Mouse (Mus musculus) gastrocnemius, adult 2 months (tissue): Measurements from ENCODE around the gene Ttc38. TPM values are rescaled to one million over a fixed set of nuclear protein-coding genes. Genes with fewer than 3 reads are reported as not detected.
A peak's percentile ranks its signal among the peaks of the same experiment; 100 is the strongest.

Experiments
- DNase-seq: peaks from one replicate; pipeline ENCODE4 v3.0.0; 2022
- H3K27ac ChIP-seq: fragments of 200-600 bp; 2 replicates; pipeline ENCODE4 v1.8.1; 2022; ENCODE audit warnings: mild to moderate bottlenecking
- H3K4me3 ChIP-seq: fragments of 200-600 bp; 2 replicates; pipeline ENCODE4 v1.8.1; 2022; ENCODE audit warnings: mild to moderate bottlenecking, moderate library complexity
- CTCF ChIP-seq: fragments of 200-600 bp; IDR thresholded peaks from 2 replicates; pipeline ENCODE4 v1.8.1; 2022; ENCODE audit warnings: antibody characterized with exemption, mild to moderate bottlenecking, moderate library complexity
- intact Hi-C: fragments of 180-260 bp; cut with DNase I; formaldehyde crosslinking; loops from one replicate; pipeline ENCODE4 v1.15.1; 2025
- total RNA-seq, 2 experiments: library from RNA; stranded (reverse); gene quantifications; 2 replicates each; pipeline ENCODE4 v1.2.3; 2021

Gene Ttc38
- total RNA-seq, 2 experiments from 2014 or later = 3.4 to 6.0 TPM

DNA sequence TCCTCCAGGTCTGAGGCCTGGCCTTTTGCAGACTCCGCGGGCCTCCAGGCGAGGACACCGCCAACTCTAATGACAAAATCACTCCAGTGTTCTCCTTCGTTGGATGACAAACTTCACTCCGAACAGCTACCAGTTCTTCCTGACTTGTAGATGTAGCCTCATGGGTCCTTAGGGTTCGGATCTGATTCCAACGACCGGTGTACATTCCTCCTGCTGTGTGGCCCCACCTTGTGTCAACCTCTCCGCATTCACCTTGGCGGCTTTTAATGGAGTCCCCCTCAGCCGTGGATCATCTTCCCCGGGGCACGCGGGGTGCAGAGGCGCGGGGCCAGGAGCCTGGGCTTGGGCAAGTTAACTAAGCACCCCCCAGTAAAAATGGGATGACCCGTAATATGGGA lies 47.4 kb downstream of the Ttc38 start:
- DNase-seq = peak; percentile 66
- TF ChIP-seq CTCF = no peak
- intact Hi-C loops = loop anchor here (5.0 kb wide), 1 partner anchor 67 kb away; the partner anchor contains the start of gene Cdpf1
- peak overlapping the region; percentile 83 for H3K4me3 ChIP-seq
- peak overlapping the region; percentile 98 for H3K27ac ChIP-seq

GRCm38 (mm10) chr15:85885606-85886005 lies 53.5 kb downstream of the Ttc38 start:
- no peak overlapping the region for H3K4me3 ChIP-seq
- peak; percentile 78 for DNase-seq
- intact Hi-C loops = no loop called here
- TF ChIP-seq CTCF = no peak
- H3K27ac ChIP-seq = peak overlapping the region; percentile 78

DNA sequence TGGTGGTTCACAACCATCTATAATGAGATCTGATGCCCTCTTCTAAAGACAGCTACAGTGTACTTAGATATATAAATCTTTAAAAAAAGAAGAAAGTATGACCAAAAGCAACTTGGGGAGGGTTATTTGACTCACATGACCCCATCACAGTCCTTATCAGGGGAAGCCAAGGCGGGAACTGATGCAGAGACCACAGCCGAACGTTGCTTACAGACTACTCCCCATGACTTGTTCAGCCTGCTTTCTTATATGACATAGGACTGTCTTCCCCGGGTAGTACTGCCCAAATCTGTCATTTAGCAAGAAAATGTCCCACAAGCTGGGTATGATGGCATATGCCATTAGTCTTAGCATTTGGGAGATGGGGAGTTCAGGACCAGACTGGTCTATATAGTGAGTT lies 57.1 kb downstream of the Ttc38 start:
- TF ChIP-seq CTCF = no peak
- intact Hi-C loops = no loop called here
- DNase-seq = no peak
- H3K27ac ChIP-seq = no peak overlapping the region
- H3K4me3 ChIP-seq = no peak overlapping the region

DNA sequence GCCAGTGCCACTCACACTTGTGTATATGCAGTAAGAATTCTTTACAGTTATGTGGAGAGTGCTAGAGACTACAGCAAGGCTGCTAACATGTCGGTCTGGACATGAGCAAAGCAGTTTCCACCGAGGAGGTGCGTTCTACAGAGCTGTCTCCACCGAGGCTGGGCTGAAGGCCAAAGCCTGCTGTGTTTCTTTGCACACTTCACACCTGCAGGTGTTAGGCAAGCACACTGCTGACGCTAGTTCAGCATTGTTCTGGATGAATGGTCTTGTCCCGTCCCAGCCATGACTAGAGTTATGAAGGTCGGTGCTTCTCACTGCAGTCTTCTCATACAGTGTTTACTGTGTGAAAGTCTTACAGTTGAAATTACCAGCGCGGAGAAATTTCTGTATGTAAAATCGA lies 59.9 kb downstream of the Ttc38 start:
- intact Hi-C loops = no loop called here
- no peak for DNase-seq
- no peak for TF ChIP-seq CTCF
- Histone ChIP-seq H3K27ac (no peak overlapping the region), H3K4me3 (no peak overlapping the region)

GRCm38 (mm10) chr15:85892498-85893118 lies 60.5 kb downstream of the Ttc38 start:
- no peak for TF ChIP-seq CTCF
- Histone ChIP-seq H3K4me3 (no peak overlapping the region), H3K27ac (no peak overlapping the region)
- intact Hi-C loops = no loop called here
- no peak for DNase-seq

DNA sequence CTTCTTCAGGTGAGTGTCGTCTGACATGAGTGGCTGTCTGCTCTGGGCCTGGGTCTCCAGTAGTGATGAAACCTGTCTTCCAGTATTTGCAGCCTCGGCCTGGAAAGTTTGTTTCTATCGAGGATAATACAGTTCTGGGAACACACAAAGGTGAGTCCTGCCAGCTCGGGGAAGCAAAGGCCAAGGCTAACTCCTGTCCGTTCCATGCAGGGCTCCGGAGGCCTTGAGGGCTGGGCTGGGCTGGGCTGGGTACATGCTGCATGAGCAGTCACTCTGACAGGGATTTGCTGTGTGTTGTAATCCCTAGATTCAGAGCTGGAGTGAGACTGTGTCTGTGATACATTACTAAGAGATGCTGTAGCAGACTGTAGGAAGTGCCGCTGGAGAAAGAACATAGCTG lies 61.8 kb downstream of the Ttc38 start:
- no peak for TF ChIP-seq CTCF
- Histone ChIP-seq H3K4me3 (no peak overlapping the region), H3K27ac (no peak overlapping the region)
- intact Hi-C loops = no loop called here
- no peak for DNase-seq

DNA sequence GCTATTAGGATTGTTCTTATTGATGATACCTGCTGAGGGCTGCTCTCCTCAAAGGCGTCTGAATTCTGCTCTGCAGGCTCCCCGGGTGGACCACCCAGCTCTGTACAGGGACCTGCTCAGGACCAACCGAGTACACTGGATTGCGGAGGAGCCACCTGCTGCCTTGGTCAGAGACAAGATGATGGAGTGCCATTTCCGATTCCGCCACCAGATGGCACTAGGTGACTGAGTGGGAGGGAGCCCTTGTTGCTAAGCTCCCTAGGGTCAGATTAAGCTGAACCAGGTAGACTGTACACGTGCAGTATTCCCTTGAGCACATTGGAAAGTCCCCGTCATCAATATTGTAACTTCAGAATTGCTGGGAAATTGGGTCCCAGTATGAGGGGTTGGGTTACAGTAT lies 64.2 kb downstream of the Ttc38 start:
- DNase-seq = peak; percentile 79
- intact Hi-C loops = loop anchor here (1.0 to 2.0 kb wide), 3 partner anchors 139 to 239 kb away; no protein-coding TSS in a partner anchor
- H3K4me3 ChIP-seq = no peak overlapping the region
- peak; percentile 89 for TF ChIP-seq CTCF
- no peak overlapping the region for H3K27ac ChIP-seq

DNA sequence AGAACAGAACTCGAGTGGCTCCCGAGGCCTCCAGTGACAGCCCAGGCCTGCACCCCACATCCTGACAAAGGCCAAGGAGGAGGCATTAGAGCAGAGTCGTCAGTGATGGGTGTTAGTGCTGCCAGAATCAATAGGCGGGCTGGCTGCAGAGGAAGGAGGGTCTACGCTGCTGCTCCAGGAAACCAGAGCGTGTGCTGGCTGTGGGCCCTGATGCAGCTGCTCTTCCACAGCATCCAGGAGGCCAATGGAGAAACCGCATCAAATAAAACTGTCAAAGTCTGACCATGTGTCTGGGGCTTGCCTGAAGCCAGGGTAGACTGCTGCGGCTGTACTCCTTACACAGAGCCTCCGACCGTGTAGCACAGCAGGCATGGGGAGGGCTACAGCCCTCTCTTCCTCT lies 65.0 kb downstream of the Ttc38 start:
- no peak overlapping the region for H3K27ac ChIP-seq
- intact Hi-C loops = loop anchor here (2.0 kb wide), 1 partner anchor 238 kb away; no protein-coding TSS in a partner anchor
- no peak for TF ChIP-seq CTCF
- no peak for DNase-seq
- H3K4me3 ChIP-seq = no peak overlapping the region

GRCm38 (mm10) chr15:85899396-85899795 lies 67.3 kb downstream of the Ttc38 start:
- H3K4me3 ChIP-seq = no peak overlapping the region
- TF ChIP-seq CTCF = no peak
- no peak for DNase-seq
- intact Hi-C loops = no loop called here
- H3K27ac ChIP-seq = no peak overlapping the region

DNA sequence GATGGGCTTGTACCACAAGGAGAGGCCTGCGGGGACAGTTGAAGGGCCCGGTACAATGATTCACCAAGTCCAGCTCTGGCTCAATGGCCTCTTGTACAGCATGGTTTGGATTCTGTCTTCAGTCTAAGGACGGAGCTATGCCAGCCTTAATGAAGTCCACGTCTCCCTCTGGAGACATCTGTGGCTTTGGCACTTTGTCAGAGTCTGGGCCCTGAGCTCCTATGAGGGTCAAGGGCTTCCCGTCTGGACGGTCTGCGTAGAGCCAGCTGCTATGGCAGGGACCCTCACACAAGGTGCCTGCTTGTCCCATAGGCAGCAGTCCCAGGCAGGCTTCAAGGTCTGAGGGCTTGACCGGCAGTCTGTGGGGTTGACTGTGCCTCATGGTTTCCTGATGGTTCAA lies 68.2 kb downstream of the Ttc38 start:
- intact Hi-C loops = no loop called here
- DNase-seq = no peak
- H3K27ac ChIP-seq = no peak overlapping the region
- no peak overlapping the region for H3K4me3 ChIP-seq
- TF ChIP-seq CTCF = no peak

- intact Hi-C loops = no loop called here
- no peak overlapping the region for H3K4me3 ChIP-seq
- H3K27ac ChIP-seq = no peak overlapping the region
- no peak for DNase-seq
- no peak for TF ChIP-seq CTCF
Observed at GRCm38 (mm10) chr15:85900801-85901200, 68.7 kb downstream of the Ttc38 start.

DNA sequence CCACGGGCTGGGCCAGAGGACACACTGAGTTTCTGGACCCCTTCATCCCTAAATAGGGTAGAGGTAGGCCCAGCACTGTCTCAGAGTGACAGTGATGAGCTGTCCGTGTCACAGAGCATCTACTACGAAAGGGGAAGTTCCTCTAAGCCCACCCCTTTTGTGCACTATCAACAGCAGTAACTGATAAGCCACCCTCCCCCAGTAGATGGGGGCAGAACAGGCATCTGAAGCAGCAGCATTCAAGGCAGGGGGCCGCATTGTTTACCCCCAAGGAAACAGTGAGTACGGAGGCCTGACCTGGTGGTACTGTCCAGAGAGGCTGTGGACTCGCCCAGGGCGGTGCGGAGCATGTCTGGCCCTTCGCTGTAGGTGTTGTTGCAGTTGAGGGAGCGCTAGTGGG lies 70.4 kb downstream of the Ttc38 start:
- H3K4me3 ChIP-seq = no peak overlapping the region
- intact Hi-C loops = no loop called here
- DNase-seq = no peak
- H3K27ac ChIP-seq = no peak overlapping the region
- no peak for TF ChIP-seq CTCF

DNA sequence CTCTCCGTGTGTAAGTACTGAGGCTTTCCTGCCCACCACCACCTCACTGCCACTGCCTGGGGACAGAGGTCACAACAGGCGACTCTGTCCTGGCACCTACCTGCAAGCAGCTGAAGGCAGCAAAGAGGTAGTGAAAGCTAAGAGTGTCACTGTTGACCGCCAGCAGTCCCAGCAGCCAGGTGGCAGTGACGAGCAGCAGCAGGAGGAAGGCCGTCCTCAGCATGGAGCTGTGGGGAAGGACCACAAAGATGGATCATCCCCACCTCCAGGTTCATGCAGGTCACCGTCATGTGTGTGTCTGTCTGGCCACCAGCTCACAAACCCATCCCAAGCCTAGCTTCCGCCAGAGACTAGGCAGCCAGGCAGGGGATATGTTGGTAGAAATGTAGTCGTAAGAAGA lies 71.7 kb downstream of the Ttc38 start:
- H3K4me3 ChIP-seq = no peak overlapping the region
- intact Hi-C loops = no loop called here
- DNase-seq = no peak
- peak; percentile 45 for TF ChIP-seq CTCF
- no peak overlapping the region for H3K27ac ChIP-seq

Other genes starting within 250 kb of the Ttc38 start
- gene Wnt7b, start 249.8 kb upstream of the Ttc38 start, total RNA-seq = not detected
- gene Ppara, start 97.3 kb upstream of the Ttc38 start, total RNA-seq = 10 to 100 TPM; 15.4 to 47.2 TPM
- gene Cdpf1, start 20.6 kb upstream of the Ttc38 start, total RNA-seq = 10 to 100 TPM; 44.7 to 57.0 TPM
- under 1 TPM; 0.15 to 0.67 TPM for gene Pkdrej, start 10.6 kb upstream of the Ttc38 start, total RNA-seq
- under 1 TPM in 1 of 2 experiments, not detected in 1; 0.14 TPM for gene Gtse1, start 27.4 kb downstream of the Ttc38 start, total RNA-seq
- 10 to 100 TPM in 1 of 2 experiments, 1 to 10 TPM in 1; 9.5 to 15.2 TPM for gene Trmu, start 47.0 kb downstream of the Ttc38 start, total RNA-seq
- gene Celsr1, start 201.5 kb downstream of the Ttc38 start, total RNA-seq = under 1 TPM; 0.13 to 0.28 TPM
- gene Gramd4, start 225.4 kb downstream of the Ttc38 start, total RNA-seq = 10 to 100 TPM in 1 of 2 experiments, 1 to 10 TPM in 1; 5.8 to 11.4 TPM